Mouse (Mus musculus) adrenal gland, adult 8-10 months (tissue): ENCODE measurements around the gene Mif. TPM values are rescaled to one million over a fixed set of nuclear protein-coding genes. Genes with fewer than 3 reads are reported as not detected.
"Not testable (repeated sequence)": the region's sequence is repeated elsewhere in the genome, so short reads cannot be mapped to it uniquely, and the experiment has no call there.

Experiments
- DNase-seq: peaks from one replicate; pipeline ENCODE4 v3.0.0; 2022
- total RNA-seq, 4 experiments: library from RNA; stranded (reverse); gene quantifications; 2 replicates each; pipeline ENCODE4 v1.2.4; 2022

Gene Mif
- total RNA-seq, 4 experiments from 2014 or later, result 253 to 280 (median 275) TPM

DNA sequence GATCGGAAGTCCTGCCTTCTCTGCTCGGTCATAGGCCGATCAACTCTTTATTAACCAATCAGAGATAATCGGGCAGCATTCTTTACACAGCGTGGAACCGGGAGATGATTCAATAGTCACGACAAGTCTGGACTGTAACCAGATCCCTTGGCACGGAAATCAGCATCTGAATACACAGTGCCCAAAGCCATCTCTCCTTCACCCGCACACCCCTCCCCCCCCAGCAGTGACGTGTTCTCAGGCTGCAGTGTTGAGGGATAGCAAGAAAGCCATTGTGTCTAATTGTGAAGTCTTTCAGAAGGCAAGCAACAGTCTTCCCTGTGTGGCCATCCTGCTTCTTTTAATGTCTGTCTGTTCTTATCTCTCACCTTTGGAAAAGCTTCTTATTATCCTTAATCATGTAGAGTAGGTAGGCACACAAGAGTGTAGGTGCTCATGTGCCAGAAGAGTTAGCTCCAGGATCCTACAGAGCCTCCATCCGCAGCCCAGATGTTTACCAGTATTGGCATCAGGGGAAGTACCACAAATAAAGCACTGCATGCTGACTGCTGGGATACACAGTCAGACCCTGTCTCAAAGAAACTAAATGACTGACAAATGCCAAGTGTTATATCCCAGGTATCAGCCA, 13.0 kb upstream of the Mif start:
- DNase-seq, result peak; percentile 88

DNA sequence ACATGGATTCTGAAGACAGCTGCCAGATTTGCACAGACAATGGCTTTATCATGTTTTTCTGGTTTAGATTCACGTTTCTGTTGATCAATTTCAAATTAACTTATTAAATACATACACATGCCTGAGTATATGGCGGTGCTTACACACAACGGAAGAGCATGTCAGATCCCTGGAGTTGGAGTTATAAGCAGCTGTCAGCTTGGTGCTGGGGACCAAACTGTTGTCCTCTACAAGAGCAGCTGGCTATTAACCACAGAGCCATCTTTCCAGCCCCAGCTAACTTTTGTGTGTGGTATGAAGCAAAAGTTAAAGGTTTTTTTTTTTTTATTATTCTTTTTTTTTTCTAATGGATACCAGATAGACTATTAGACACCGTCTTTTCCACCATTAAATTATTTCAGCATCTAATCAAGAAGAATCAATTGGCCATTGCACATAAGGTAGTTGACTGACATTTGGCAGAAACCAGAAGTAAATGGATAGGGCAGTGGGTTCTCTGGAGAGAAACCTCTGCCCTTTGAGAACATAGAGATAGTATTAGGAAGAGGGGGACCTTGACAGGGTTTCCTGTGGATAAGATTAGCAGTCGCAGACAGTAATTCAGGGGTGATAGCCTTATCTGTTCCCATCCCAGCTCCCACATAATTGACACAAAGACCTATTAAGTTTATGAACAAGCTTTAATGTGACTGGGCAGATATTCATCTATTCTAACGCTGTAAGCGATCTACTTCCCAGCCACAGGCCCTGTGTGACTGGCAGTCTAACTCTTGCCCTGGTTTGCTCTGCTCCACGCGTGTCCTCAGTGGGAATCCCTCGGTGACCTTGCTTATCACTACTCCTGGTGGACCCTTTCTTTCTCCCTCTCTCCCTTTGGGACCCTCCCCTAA, 12.2 kb upstream of the Mif start:
- no peak for DNase-seq

DNA sequence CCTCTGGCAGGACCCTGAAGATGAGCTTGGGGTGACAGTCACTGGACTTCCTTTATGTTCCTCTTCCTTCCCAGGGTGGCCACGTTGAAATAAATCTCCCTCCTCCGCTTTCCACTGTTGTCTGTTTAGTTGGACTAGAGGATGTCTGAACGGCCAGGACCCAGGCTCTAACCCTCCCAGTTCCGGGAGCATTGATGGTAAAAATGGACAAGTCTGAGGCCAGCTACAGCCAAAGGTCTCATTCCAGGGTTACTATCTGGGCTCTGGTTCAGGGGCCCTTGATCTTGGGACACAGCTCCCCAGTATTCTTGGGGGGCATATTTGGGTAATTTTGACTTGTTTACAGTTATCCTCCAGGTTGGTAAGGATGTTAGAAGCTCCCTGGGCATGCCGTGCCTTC, 1.5 kb upstream of the Mif start:
- DNase-seq, result no peak

DNA sequence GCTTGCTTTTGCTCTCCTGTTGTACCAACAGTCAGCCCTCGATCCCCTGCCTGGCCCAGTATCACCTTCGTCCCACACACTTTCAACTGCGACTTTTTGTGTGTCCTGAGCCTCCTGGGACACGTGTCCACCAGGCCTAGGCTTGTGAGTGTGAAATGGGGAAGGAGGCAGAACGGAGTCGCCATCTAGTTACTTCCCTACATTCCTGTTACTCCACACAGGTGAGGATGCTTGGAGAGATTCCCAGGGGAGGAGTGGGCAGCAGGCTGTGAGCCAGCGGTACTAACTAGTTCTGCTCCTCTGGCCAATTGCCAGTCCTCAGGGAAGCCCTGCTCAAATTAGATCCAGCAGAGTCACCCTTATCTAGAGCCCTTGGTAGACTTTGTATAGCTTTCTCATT, 706 bp upstream of the Mif start:
- no peak for DNase-seq

DNA sequence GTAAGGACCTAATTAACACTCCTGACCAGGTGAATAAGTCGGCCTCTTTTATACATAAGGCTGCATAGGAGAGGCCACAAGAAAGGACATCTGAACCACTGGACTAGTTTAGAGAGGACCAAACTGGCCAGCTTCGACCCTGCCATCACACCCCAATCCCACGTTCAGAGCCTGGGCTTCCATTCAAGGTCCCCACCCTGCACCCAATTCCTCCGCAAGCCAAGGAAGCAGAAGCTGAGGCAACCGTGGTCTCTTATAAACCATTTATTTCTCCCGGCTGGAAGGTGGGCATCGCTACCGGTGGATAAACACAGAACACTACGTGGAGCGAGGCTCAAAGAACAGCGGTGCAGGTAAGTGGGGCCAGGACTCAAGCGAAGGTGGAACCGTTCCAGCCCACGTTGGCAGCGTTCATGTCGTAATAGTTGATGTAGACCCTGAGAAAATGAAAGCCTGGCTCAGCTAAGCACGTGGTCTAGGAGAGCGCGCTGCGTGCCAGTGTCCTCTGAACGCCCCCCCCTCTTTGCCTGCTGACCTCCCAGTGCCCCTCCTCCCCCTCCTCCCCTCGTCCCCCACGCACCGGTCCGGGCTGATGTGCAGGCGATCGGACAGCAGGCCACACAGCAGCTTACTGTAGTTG, 813 bp downstream of the Mif start:
- peak; percentile 37 for DNase-seq

DNA sequence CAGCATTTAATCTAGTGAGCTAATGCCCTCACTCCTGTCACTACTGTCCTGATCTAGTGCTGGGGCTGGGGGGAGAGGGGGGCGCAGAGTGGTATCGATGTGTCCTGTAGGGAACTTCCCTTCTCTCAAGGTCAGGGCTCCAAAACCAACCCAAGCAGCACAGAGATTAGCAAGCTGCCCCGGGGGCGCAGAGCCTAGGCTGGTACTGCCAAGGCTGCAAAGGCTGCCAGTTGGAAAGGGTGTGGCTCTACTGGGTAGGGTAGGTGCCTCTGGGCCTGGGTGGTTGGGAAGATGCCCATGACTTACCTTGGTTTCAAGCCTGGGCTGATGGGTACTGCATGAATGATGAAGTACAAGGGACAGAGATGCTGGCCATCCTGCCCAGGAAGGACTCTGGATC, 2.4 kb downstream of the Mif start:
- DNase-seq, result no peak

DNA sequence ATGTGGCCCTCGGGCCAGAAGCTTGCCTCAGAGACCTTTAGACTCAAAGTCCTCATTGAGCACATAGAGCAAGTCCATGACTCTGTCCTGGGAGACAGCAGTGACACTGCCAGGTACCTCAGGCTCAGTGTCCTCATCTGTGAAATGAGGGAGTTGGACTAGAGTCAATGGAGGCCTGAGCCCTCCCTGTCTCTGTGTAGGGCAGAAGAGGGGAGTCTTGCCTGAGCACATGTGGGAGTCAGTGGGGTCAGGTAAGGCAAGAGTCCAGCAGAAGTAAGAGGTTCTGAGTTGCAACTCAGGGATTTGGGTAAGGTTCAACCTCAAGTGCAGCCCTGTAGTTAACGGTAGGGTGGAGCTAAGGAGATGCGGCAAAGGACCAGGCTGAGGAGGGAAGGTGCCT, 3.1 kb downstream of the Mif start:
- DNase-seq, result no peak

DNA sequence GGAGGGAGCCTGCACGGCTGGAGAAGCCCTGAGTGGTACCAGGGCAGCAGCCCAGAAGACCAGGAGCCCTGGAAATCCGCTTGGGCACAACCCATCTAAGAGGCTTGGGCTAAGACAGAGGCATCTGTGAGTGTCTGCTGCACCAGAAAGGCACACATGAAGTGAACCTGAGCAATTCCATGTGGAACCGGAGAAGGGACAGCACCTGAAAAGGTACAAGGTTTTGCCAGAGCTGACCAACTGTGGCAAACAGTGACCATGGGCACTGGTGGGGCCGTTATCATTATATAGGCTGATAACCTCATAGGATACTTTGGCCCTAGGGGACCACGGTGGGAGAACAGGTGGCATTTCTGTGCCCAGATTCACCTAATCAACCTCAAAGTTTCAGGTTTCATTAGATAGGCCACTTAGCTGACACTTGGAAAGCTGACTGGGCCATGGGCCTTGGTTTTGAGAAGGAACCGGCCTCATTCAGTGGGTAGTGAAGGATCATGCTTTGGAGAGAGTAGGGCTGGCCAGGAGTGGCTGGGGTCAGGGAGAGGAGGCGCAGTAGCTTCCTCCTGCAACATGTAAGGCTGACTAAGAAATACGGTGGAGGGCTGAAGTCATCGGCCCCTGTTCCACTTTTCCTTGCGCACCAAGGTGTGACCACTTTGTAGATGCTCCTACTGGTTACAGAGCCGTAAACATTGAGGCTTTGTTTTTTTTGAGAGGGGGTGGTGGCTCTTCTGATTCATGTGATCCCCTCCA, 3.7 kb downstream of the Mif start:
- DNase-seq, result no peak

DNA sequence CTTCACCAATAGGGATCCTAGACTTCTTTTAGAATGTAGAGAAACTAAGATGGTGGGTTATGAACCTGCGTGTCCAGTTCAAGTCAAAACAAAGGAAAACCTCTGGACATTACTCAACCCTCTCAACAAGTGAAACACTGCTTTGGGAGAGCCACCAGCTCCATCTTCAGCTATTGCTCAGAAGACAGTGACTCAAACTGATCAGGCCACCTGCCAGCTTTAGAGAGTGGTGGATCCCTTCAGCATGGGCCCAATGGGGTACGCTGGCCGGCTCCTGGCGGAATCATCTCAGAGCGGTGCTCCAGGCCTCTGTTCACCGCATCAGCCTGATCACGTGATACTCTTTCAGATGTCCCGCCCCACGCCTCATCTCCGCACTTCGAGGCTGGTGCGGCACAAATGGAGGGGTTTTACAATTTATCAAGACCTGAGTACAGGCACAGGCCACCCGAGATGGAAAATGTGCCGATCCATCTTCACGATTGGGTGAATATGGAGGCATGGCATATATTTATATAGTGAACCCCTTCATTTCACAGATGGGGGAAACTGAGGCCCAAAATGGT, 4.5 kb downstream of the Mif start:
- no peak for DNase-seq

DNA sequence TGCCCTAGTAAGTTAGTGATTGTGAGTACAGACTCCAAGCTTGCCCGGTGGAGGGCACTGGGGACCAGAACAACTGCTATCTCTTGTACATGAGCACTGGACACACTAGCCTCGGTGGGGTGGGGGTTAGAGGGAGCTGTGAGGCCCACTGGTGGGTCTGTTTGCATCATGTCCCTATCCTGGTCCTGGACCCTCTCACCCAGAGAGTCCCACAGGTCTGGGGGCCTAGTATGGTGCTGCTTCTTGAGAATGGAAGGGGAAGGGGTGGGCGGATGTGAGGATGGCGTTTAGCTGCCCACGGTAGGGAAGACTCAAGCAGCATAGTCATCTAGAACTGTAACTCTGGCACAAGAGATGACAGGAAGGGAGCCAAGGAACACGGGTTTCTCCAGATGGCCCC, 5.2 kb downstream of the Mif start:
- DNase-seq, result no peak

DNA sequence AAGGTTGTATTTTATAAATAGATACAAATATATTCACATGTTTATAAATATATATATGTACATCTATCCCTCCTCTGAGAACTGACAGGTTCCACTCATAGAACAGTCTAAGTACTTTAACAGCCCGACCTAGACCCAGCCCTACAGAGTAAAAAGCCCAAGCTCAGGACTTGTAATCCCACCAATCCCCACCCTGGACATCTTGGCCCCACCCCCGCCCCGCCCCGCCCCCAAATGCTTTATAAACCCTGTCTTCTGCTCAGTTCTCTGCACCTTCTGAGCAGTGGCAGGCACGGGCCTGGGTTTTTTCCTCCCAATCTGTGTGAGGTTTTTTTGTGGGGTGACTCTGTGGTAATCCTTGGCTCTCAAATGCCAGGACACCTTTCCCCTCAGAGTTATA, 5.9 kb downstream of the Mif start:
- DNase-seq, result no peak

DNA sequence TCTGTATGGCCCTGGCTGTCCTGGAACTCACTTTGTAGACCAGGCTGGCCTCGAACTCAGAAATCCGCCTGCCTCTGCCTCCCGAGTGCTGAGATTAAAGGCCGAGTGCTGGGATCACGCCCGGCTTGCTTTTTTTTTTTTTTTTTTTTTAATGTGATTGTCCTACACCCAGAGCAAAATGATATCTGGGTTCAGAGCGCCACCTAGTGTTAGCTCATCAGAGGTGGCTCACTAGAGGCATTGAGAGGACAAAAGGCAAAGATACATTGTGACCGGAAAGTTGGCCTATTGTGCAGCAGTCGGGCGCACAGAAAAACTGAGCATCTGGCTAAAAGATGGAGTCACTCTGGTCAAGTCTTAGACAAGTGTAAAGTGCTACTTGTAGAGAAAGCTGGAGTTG, 6.6 kb downstream of the Mif start:
- peak; percentile 72 for DNase-seq

DNA sequence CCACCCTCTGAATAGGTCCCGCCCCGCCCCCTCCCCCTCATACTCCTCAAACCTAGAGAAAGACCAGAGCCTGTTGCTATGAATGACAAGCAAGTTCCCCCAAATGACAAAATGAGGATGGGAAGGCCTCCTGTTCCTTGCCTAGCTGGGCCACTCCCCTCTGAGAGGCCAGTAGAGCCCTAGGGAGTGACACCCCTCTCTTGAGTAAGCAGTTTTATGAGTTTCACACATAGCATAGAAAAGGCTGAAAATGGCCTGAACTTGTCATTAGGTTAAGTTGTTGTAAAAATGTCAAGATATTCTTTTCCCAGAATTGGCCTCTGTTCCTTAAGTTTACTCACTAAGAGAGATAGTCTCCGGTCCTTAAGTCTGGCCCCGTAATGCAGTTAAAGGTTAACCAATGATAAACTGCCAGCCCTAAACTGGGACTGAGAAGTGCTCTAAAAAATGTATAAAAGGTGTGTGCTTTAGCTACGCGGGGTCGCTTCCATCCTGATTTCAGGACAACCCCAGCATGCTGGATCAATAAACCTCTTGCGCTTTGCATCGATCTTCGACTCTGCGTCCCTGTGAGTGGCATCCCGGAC, 7.4 kb downstream of the Mif start:
- no peak for DNase-seq

DNA sequence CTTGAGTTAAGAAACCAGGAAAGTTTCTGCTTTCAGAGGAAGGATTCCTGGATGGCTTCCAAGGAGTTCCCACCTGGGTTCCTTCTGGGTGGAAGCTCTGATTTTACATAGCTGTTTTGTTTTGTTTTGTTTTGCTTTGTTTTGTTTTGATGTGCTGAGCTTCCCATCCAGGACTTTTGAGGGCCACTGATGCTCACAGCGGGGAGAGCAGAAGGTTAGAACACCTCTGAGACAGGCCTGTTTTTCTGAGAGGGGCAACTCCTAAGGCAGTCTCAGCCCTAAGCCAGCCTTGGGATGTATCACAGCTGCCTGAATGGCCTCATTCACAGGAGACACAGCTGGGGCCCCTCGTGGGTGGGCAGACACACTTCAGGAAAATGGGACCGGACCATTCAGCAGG, 8.4 kb downstream of the Mif start:
- no peak for DNase-seq

DNA sequence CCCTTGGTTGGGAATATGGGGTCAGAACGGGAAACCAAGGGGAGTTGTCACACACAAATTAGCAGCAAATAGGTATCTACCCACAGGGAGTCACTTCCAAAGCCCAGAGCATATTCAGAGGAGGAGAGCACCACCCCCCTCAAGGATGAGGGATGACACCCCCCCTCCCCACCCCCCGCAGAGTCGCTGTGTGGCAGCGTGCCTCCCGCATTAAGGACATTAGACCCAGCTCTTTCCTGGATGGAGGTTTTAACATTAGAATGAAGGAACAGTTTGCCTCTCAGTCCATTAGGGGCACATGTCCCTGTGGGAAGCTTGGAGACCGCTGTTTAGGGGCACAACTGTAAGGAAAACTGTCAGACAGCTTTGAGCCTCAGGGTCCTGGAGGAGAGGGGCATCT, 9.0 kb downstream of the Mif start:
- DNase-seq, result no peak

DNA sequence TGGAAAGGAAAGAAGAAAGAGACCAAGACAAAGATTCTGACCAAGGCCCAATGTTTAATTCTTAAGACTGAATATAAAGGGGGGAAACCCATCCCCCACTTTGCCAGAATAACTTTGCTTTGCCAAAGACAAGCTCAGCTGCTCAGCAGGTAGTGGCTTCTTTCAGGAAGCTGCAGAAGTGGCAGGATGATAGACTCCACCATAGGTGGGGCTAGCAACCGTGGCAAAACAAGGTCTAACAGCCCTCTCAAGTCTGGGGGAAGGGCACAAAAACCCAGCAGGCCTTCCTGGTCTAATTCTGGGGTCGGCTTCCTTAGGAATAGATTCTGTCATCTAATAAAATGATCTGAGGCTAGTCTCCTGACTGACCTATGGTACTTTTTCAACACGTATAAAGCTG, 11.7 kb downstream of the Mif start:
- DNase-seq, result no peak

DNA sequence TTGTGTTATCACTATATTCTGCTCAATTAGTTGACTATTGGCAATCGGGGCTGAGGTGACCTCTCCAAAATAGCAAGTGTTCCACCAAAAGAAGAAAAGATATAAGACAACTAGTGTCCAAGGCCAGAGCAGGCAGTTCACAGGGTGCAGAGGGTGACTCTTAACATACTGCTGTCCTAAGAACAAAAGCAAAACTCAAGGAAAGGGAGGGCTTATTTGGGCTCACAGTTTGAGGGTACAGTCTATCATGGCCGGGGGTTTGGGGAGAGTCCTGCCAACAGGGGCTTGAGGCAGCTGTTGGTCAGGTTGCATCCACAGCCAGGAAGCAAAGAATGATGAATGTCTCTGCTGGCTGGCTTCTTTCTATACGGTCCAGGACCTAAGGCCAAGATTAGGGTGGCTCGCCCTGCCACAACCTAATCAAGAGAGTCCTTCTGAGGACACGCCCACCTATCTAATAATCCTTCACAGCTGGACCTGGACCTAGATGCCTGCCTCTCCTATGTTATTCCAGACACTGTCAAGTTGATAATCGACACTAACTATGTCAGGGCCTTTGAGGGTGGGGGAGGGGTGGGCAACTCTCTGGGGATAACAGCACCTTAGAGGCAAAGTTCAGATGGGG, 14.6 kb downstream of the Mif start:
- no peak for DNase-seq

DNA sequence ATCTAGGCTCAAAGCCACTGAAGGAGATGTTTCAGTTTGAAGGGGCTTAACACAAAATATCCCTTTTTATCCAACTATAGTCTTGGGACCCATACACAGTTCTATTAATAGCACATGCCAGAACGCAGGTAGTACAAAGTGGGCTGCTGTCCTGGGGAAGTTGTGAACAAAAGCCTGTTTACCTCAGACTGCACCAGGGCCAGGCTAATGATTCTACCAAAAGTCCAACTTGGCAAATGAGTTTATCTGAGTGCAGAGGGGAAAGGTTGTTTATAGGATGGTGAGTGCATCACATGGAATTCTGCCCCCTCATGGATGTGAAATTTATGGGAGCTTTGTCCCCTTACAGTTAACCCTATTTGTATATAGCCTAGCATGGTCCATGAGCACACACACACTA, 15.2 kb downstream of the Mif start:
- DNase-seq, result no peak

DNA sequence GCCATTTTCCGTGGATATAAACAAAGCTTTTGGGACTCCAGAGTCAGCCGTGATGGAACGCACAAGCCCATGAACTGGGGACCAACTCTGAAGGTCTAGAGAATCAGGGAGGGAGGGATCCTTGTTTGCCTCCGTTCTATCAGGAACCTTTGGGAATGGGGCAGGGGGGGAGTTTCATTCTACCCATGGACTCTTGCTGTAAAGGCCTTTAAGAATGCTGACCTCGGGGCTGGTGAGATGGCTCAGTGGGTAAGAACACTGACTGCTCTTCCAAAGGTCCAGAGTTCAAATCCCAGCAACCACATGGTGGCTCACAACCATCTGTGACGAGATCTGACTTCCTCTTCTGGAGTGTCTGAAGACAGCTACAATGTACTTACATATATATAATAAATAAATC, 16.1 kb downstream of the Mif start:
- not testable (repeated sequence) for DNase-seq

DNA sequence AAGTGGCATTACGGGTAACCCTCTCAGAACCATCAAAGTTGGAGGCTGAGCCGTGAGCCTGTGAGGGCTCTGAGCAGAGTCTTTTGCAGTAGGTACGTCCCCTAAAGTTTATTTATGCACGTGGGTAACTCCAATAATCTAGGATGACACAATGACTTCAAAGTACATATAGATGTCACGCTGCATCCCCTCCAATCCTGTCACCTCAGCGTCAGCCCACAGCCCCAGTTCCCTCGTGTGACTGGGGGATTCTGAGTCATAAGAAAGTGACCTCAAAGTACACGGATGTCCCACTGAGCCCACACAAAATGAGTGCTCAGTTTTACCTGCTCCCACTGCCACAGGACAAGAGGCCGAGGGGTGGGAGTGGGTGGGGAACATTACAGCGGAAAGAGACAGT, 20.9 kb downstream of the Mif start:
- no peak for DNase-seq

DNA sequence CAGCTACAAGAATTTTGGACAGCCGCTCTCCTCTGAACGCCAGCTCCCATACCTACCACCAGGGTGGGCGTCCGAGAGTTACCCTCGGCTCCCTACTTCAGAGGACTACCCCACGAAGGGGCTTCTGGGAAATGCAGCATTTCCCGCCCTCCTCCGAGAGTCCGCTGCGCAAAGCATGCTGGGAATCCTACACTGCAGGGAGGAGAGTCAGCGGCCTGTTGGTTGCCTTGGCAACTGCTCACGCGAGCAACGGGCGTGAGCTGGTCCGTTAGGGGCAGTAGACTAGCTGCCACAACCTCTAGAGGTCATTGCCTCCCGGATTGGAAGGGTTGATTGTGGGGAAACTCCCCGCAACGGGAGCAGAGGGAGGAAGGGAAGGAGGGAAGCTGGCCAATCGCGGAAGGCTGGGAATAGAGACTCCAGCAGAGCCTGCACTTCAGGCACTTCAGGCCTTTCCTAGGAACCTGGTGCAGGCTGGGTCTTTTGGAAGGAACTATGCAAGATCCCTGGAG, 22.7 kb downstream of the Mif start, which contains the start of gene Gstt2:
TSS of gene Gstt2 (minus strand) at position 177 of the 512 bp plus-strand sequence.
- DNase-seq, result peak; percentile 95
